Mouse (Mus musculus): ENCODE measurements at regions not wholly inside any gene's neighbourhood (a gene's known extent, or its start where the extent isn't known, plus 50 kb on each side); places are given as distances from the start of the nearest gene placed in this dataset.
"Not testable (repeated sequence)": the region's sequence is repeated elsewhere in the genome, so short reads cannot be mapped to it uniquely, and the experiment has no call there.

- not testable (repeated sequence) for ATAC-seq (ENCODE audit: low TSS enrichment)
These were observed 1385.4 kb upstream of the 1700008P02Rik start for GRCm38 (mm10) chr3:8005684-8006083.

- no peak for ATAC-seq (ENCODE audit: low TSS enrichment)
These were observed 1384.0 kb upstream of the 1700008P02Rik start for GRCm38 (mm10) chr3:8004271-8004670.

- ATAC-seq (ENCODE audit: low TSS enrichment), result no peak
These were observed 1380.8 kb upstream of the 1700008P02Rik start for GRCm38 (mm10) chr3:8001027-8001426.

GRCm38 (mm10) chr3:7992322-7992721 is 1372.1 kb upstream of the 1700008P02Rik start:
- no peak for ATAC-seq (ENCODE audit: low TSS enrichment)

GRCm38 (mm10) chr3:7973287-7973686 is 1353.0 kb upstream of the 1700008P02Rik start:
- no peak for ATAC-seq (ENCODE audit: low TSS enrichment)

- ATAC-seq (ENCODE audit: low TSS enrichment), result no peak
These were observed 1333.7 kb upstream of the 1700008P02Rik start for GRCm38 (mm10) chr3:7953911-7954310.

- no peak for ATAC-seq (ENCODE audit: low TSS enrichment)
These were observed 1323.6 kb upstream of the 1700008P02Rik start for GRCm38 (mm10) chr3:7943646-7944381.
